Mouse (Mus musculus) fibroblast of lung, adult 2 months (primary cell): ENCODE measurements at regions not wholly inside any gene's neighbourhood (a gene's known extent, or its start where the extent isn't known, plus 50 kb on each side); places are given as distances from the start of the nearest gene placed in this dataset.

ENCODE experiments used
- DNase-seq: peaks from one replicate; pipeline ENCODE4 v3.0.0-alpha.2; 2011; ENCODE audit warnings: low read depth

- DNase-seq, result no peak
Measured at GRCm38 (mm10) chr1:35839446-35839845, 228.8 kb upstream of the Hs6st1 start.

DNA sequence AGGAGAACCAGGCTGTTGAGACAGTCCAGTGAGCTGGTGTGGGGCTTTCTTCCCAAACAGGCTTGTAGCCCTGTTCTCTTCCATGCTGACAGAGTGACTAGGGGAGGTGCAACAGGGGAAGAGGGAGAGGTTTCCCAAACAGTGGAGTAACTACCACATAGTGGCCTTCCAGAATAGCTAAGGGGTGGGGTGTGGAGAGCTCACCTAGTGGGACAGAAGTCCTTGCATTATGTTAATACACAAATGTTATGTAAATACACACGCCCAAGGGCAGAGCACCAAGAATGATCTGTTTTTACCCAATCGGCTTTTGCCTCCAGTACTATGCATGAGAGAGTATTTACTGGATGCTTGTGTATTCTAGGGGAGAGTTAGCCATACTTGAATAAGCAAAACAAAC, 226.6 kb upstream of the Hs6st1 start:
- DNase-seq, result no peak

DNA sequence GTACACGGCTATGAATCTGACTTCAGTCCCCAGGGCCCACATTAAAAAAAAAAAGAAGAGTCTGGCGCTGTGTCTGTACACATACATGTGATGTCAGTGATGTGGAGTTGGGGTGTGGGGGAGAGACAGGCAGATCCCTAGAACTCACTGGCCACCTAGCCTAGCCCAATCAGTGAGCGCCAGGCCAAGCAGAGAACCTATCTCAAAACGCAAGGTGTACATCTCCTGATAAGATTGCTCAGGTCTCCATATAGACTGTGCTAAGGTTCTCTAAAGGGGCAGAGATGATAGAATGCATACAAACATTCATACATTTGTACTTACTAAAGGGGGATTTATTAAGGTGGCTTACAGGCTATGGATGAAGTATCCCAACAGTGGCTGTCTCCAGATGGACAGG, 225.5 kb upstream of the Hs6st1 start:
- DNase-seq, result no peak

DNA sequence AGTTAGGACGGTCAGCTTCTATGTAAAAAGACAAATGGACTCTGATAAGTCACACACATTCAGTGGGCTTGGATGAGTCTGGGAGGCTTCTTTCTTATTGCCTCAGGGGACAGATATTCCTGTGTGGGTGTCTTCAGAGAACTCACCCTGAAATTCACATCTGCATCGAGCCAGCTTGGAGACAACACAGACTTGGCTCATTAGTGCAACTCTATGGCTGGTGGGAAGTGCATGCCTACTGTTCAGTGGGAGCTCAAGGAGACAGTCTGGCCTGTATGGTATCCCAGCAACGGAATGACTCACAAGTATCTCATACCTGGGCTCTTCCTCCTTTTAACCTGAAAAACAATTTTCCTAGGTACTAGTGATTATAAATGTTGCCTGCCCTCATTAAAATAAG, 224.6 kb upstream of the Hs6st1 start:
- DNase-seq, result no peak

- DNase-seq, result no peak
Measured at GRCm38 (mm10) chr1:35846224-35846936, 221.8 kb upstream of the Hs6st1 start.

GRCm38 (mm10) chr1:35848160-35848954, 219.8 kb upstream of the Hs6st1 start:
- no peak for DNase-seq

GRCm38 (mm10) chr1:35849406-35850190, 218.6 kb upstream of the Hs6st1 start:
- no peak for DNase-seq

DNA sequence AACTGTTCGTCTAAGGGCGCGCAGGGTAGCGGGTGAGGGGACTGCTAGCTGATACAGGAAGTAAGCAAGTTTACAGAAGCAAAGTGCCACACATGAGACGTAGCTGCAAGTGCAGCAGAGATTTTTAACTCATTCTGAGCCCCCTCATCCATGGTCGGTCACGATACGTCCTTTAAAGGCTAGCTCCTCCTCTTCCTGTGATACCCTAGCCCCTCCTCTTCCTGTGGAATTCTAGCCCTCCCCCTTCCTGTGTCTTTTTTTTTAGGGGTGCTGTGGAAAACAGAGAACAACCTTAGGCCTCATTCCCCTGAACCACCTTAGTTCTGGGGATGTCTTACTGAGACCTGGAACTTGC, 218.0 kb upstream of the Hs6st1 start:
- DNase-seq, result no peak

- DNase-seq, result no peak
Measured at GRCm38 (mm10) chr1:35850566-35851085, 217.6 kb upstream of the Hs6st1 start.

DNA sequence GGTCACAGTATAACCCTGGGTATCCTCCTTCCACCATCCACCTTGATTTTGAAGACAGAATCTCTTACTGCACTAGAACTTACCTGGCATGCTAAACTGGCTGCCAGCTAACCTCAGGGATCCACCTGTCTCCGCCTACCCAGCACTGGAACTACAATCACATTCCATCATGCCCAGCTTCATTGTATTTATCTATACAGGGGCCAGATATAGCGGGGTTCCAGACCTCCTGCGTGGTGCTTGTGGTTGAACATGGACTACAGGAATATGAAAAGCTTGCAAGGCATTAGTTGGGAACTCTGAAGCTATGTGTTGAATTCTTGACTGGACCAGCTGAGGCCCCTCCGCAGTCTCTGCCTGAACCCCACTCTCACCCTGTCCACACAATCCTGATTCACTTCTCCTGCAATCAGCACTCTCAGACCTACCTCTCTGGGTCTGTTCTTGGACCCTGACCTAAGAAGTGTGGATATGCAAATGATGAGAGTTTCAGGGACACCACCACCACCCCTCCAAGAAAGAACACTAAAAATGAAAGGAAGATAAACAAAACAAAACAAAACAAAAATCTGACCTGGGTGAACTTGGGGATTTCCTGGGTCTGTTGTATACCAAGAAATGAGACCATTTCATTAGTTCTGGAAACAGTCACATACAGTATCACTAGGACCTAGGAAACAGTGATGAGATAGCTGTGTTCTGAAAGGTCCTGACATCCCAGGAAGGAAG, 216.4 kb upstream of the Hs6st1 start:
- DNase-seq, result no peak

- DNase-seq, result no peak
Measured at GRCm38 (mm10) chr1:35853018-35853417, 215.2 kb upstream of the Hs6st1 start.

- DNase-seq, result no peak
Measured at GRCm38 (mm10) chr1:35855650-35856049, 212.6 kb upstream of the Hs6st1 start.

DNA sequence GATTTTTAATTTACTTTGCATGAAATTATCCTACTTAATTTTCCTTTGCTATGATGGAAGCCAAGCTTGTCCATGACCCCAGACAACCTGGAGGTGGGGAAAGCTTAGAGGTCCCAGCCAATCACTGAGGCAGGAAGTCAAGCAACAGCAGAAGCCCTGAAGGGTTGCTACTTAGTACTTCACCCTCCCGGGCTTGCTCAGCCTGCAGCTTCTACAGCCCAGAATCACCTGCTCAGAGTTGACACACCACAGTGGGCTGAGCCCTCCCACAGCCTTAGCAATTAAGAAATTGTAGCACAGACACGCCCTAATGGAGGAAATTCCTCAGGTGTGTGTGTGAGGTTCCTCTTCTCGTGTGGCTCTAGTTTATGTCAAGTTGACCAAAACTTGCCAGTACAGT, 209.9 kb upstream of the Hs6st1 start:
- DNase-seq, result no peak

DNA sequence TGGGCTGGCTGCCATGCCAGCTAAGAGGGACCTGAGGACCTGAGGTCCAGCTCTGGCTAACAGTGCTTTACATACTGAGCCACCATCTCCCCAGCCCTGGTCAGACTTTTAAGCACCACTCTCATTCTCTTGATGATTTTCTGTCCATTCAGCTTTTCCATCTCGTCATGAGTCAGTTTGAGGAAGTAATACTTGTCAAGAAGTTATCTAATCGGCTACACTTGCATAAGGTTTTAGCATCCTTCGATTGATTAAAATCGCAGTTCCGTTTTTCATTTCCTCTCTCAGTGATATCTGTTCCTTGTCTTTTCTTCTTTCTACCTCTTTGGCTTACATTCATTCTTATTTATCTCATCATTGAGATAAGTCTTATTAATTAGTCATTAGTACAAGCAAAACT, 207.4 kb upstream of the Hs6st1 start:
- no peak for DNase-seq

GRCm38 (mm10) chr1:35862196-35862595, 206.0 kb upstream of the Hs6st1 start:
- DNase-seq, result no peak

DNA sequence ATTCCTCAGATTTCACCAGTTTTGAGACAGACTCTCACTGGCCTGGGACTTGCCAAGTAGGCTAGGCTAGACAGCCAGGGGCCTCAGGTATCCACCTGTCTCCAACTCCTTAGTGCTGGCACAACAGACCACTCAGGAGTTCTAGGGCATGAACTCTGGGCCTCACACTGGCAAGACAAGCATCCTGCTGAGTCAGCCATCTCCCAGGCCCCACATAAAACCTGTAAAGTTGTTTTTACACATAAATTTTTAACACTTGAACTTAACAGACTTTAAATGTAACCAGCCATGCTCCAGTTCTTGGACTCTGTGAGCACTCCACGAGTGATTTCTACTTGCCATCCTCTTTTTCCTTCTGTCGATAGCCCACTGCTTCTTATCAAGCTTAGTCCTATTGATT, 205.5 kb upstream of the Hs6st1 start:
- DNase-seq, result no peak

DNA sequence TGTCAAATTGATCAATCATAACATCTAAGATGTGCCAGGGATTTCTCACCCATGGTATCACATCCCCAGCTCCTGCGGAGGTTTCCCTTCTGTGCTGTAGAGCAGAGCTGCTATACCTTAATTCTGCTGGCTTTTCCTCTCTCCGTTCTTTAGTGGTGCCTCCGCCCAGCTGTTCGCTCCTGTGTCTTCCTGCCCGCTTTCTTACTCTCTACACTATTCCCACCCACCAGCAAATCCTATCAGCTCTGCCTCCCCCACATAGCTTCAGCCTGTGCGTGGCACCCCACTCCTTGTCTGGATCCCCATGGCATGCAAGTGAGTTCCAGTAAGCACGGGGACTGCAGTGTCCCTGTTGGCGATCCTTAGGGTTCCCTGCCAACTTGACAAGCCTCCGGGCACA, 204.0 kb upstream of the Hs6st1 start:
- DNase-seq, result no peak

DNA sequence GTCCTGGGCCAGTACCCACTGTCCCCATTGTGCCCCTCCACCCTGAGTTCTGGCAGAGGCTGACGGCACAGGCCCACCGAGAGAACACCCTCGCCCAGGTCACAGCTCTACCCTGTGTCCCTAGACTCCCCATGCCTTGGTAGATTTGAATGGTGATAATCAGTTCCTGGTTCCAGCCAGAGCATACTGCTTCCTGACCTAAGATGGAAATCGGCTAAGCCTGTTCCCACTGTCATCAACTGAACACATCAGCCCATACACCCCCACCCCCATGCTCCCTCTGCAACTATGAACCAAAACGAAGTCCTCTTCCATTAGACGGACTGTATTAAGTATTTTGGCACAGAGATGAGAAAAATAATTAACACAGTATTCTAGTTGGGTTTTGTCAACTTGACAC, 202.9 kb upstream of the Hs6st1 start:
- DNase-seq, result no peak

- no peak for DNase-seq
Measured at GRCm38 (mm10) chr1:35866643-35867042, 201.6 kb upstream of the Hs6st1 start.

- peak; percentile 61 for DNase-seq
Measured at GRCm38 (mm10) chr1:35869381-35870143, 198.6 kb upstream of the Hs6st1 start.

GRCm38 (mm10) chr1:35870144-35870827, 197.9 kb upstream of the Hs6st1 start:
- no peak for DNase-seq
